Mouse (Mus musculus): Measurements from ENCODE around the gene Sdr42e1.

DNA sequence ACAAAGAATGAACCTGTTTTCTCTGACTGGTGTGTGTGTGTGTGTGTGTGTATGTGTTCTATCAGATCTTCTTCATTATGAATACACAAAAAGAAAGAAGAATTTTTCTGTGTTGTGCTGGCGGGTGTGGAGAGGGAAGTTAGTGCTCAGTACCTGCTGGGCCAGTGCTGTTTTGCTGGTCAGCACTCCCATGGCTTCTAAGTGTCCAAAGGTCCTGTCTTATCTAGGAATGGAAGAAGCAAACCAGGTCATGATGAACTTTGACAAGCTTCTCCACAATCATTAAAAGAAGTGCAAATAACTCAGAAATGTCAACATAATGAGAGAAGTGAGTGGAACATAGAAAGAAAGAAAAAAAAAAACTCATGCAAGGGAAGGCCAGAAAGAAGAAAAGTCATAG, 22.1 kb upstream of the Sdr42e1 start:
- TF ChIP-seq CTCF (IDR thresholded peaks at IDR 0.05; ENCODE audit: control insufficient read depth, insufficient read depth, low read length) (no peak), POLR2A (IDR thresholded peaks at IDR 0.05; ENCODE audit: borderline replicate concordance, control insufficient read depth, low read depth, low read length) (no peak)
